Mouse (Mus musculus): ENCODE data around the gene Hpse2.

Hpse2 gene

GRCm38 (mm10) chr19:42973740-42974139 is 414.4 kb downstream of the Hpse2 start:
- no peak for DNase-seq (ENCODE audit: extremely low spot score)

- DNase-seq (ENCODE audit: extremely low spot score), result no peak
Observed at GRCm38 (mm10) chr19:42965171-42965570, 423.0 kb downstream of the Hpse2 start.

- DNase-seq (ENCODE audit: extremely low spot score), result peak; percentile 10
Observed at GRCm38 (mm10) chr19:42948114-42948636, 440.0 kb downstream of the Hpse2 start.

- DNase-seq (ENCODE audit: extremely low spot score), result peak; percentile 21
Observed at GRCm38 (mm10) chr19:42937544-42937943, 450.6 kb downstream of the Hpse2 start.

GRCm38 (mm10) chr19:42936661-42937193 is 451.4 kb downstream of the Hpse2 start:
- DNase-seq (ENCODE audit: extremely low spot score), result peak; percentile 64

GRCm38 (mm10) chr19:42929702-42930101 is 458.5 kb downstream of the Hpse2 start:
- no peak for DNase-seq (ENCODE audit: extremely low spot score)

- DNase-seq (ENCODE audit: extremely low spot score), result no peak
Observed at GRCm38 (mm10) chr19:42928271-42928670, 459.9 kb downstream of the Hpse2 start.

GRCm38 (mm10) chr19:42922610-42923009 is 465.5 kb downstream of the Hpse2 start:
- no peak for DNase-seq (ENCODE audit: extremely low spot score)

- DNase-seq (ENCODE audit: extremely low spot score), result no peak
Observed at GRCm38 (mm10) chr19:42913703-42914102, 474.5 kb downstream of the Hpse2 start.

GRCm38 (mm10) chr19:42909719-42910118 is 478.4 kb downstream of the Hpse2 start:
- no peak for DNase-seq (ENCODE audit: extremely low spot score)

- no peak for DNase-seq (ENCODE audit: extremely low spot score)
Observed at GRCm38 (mm10) chr19:42908553-42908952, 479.6 kb downstream of the Hpse2 start.

GRCm38 (mm10) chr19:42906328-42906727 is 481.8 kb downstream of the Hpse2 start:
- DNase-seq (ENCODE audit: extremely low spot score), result no peak

GRCm38 (mm10) chr19:42904726-42905125 is 483.4 kb downstream of the Hpse2 start:
- DNase-seq (ENCODE audit: extremely low spot score), result no peak

- DNase-seq (ENCODE audit: extremely low spot score), result no peak
Observed at GRCm38 (mm10) chr19:42904240-42904639, 483.9 kb downstream of the Hpse2 start.

- DNase-seq (ENCODE audit: extremely low spot score), result no peak
Observed at GRCm38 (mm10) chr19:42903840-42904239, 484.3 kb downstream of the Hpse2 start.

GRCm38 (mm10) chr19:42902410-42903021 is 485.6 kb downstream of the Hpse2 start:
- no peak for DNase-seq (ENCODE audit: extremely low spot score)

GRCm38 (mm10) chr19:42891599-42891998 is 496.6 kb downstream of the Hpse2 start:
- DNase-seq (ENCODE audit: extremely low spot score), result no peak

GRCm38 (mm10) chr19:42877653-42878052 is 510.5 kb downstream of the Hpse2 start:
- no peak for DNase-seq (ENCODE audit: extremely low spot score)

GRCm38 (mm10) chr19:42876563-42876962 is 511.6 kb downstream of the Hpse2 start:
- no peak for DNase-seq (ENCODE audit: extremely low spot score)

GRCm38 (mm10) chr19:42869663-42870530 is 518.3 kb downstream of the Hpse2 start:
- no peak for DNase-seq (ENCODE audit: extremely low spot score)

- DNase-seq (ENCODE audit: extremely low spot score), result no peak
Observed at GRCm38 (mm10) chr19:42868958-42869662, 519.0 kb downstream of the Hpse2 start.

- DNase-seq (ENCODE audit: extremely low spot score), result no peak
Observed at GRCm38 (mm10) chr19:42863013-42863412, 525.1 kb downstream of the Hpse2 start.
